Mouse (Mus musculus): ENCODE results near the gene Nol10. TPM values are rescaled to one million over a fixed set of nuclear protein-coding genes. Genes with fewer than 3 reads are reported as not detected.

Nol10 gene
- polyA plus RNA-seq, 1 experiment, result 13.2 TPM

- no peak overlapping the region for H3K4me2 ChIP-seq (ENCODE audit: low read depth)
- H3K27me3 ChIP-seq (ENCODE audit: control insufficient read depth, insufficient read depth, insufficient read length), result no peaks in the 10 kb centered on the region
- H3ac ChIP-seq (ENCODE audit: control insufficient read depth, insufficient read length), result no peak overlapping the region
- TF ChIP-seq POLR2A (IDR thresholded peaks at IDR 0.05; ENCODE audit: insufficient read length, low read depth) (no peak), POLR2AphosphoS2 (IDR thresholded peaks at IDR 0.05; ENCODE audit: insufficient read length, low read depth) (no peak), MYOG (IDR thresholded peaks at IDR 0.05; ENCODE audit: control insufficient read depth in 1 of 3, insufficient read depth in 1 of 3, insufficient read length in 2 of 3, low read depth in 2 of 3) (no peak), CEBPB (IDR thresholded peaks at IDR 0.05; ENCODE audit: insufficient read depth, poor library complexity, severe bottlenecking) (no peak), TCF12 (IDR thresholded peaks at IDR 0.05; ENCODE audit: insufficient read depth, poor library complexity, severe bottlenecking) (no peak), TCF3 (IDR thresholded peaks at IDR 0.05; ENCODE audit: insufficient read length, low read depth) (no peak), E2F4 (IDR thresholded peaks at IDR 0.05; ENCODE audit: insufficient read depth) (no peak)
- no peaks in the 10 kb centered on the region for H3K79me2 ChIP-seq (ENCODE audit: control insufficient read depth, insufficient read depth)
- no peak overlapping the region for H3K4me3 ChIP-seq
- H3K36me3 ChIP-seq (ENCODE audit: control insufficient read depth, insufficient read depth), result peaks cover 19% of the 10 kb centered on the region
Measured at GRCm38 (mm10) chr12:17382759-17383158, 34.5 kb downstream of the Nol10 start.

GRCm38 (mm10) chr12:17386896-17387295 lies 38.6 kb downstream of the Nol10 start:
- TF ChIP-seq SRF (IDR thresholded peaks at IDR 0.05; ENCODE audit: control insufficient read depth, insufficient read length, low read depth) (no peak), USF1 (IDR thresholded peaks at IDR 0.05; ENCODE audit: low read depth) (no peak)
- H3ac ChIP-seq (ENCODE audit: control insufficient read depth, insufficient read length), result no peak overlapping the region
- no peaks in the 10 kb centered on the region for H3K27me3 ChIP-seq (ENCODE audit: control insufficient read depth, insufficient read depth, insufficient read length)
- H3K36me3 ChIP-seq (ENCODE audit: control insufficient read depth, insufficient read depth), result peaks cover 3% of the 10 kb centered on the region
- no peak overlapping the region for H3K4me2 ChIP-seq (ENCODE audit: low read depth)
- no peaks in the 10 kb centered on the region for H3K79me2 ChIP-seq (ENCODE audit: control insufficient read depth, insufficient read depth)
- no peak overlapping the region for H3K4me3 ChIP-seq

DNA sequence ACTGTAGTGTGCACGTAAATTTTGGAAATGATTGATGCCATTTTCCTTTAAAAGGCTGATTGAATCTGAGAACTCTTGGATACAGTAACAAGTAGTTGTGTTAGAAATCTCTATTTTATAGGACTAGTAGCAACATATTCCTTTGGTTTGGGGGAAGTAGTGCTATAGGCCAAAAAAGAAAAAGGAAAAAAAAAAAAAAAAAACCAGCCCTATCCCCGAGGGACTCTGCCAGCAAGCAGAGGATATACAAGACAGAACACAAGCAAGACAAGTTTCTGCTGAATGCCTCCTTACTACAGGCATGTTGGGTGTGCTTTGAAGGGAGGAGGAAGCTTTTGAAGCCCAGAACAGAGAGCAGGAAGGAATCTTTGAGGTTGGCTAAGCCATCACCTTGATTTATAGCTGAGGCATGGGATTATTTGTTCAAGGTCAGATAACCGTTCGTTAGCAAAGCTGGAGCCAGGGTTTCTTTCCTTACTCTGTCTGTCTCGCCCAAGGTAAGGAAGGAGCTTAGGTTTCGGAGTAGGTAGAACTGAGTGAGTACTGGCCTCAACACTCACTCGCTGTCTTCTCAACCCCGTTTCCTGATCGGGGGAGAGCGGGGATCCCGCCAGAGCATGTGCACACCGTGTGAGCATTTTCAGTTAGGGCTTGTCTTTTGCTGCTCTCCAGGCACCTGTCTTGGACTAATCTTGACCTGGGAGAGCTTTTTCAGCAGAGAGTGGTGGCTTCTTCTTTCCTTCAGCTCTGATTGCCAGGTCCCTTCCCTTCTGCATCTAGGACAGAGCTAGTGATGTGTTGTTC lies 39.3 kb downstream of the Nol10 start:
- no peak overlapping the region for H3ac ChIP-seq (ENCODE audit: control insufficient read depth, insufficient read length)
- TF ChIP-seq POLR2A (IDR thresholded peaks at IDR 0.05; ENCODE audit: insufficient read length, low read depth), result no peak
- no peak for TF ChIP-seq USF1 (IDR thresholded peaks at IDR 0.05; ENCODE audit: low read depth)
- no peak for TF ChIP-seq REST (IDR thresholded peaks at IDR 0.05; ENCODE audit: insufficient read depth, insufficient read length)
- no peak for TF ChIP-seq E2F4 (IDR thresholded peaks at IDR 0.05; ENCODE audit: insufficient read depth)
- TF ChIP-seq MAX (IDR thresholded peaks at IDR 0.05; ENCODE audit: low read depth), result no peak
- no peak for TF ChIP-seq POLR2AphosphoS2 (IDR thresholded peaks at IDR 0.05; ENCODE audit: insufficient read length, low read depth)
- TF ChIP-seq TCF12 (IDR thresholded peaks at IDR 0.05; ENCODE audit: insufficient read depth, poor library complexity, severe bottlenecking), result no peak
- TF ChIP-seq SRF (IDR thresholded peaks at IDR 0.05; ENCODE audit: control insufficient read depth, insufficient read length, low read depth), result no peak
- TF ChIP-seq CEBPB (IDR thresholded peaks at IDR 0.05; ENCODE audit: insufficient read depth, poor library complexity, severe bottlenecking), result no peak
- no peak for TF ChIP-seq MYOD1 (IDR thresholded peaks at IDR 0.05; ENCODE audit: control insufficient read depth in 1 of 3, insufficient read length in 2 of 3, low read depth in 2 of 3)
- TF ChIP-seq TCF3 (IDR thresholded peaks at IDR 0.05; ENCODE audit: insufficient read length, low read depth), result no peak
- TF ChIP-seq MYOG (IDR thresholded peaks at IDR 0.05; ENCODE audit: control insufficient read depth in 1 of 3, insufficient read depth in 1 of 3, insufficient read length in 2 of 3, low read depth in 2 of 3), result no peak
- H3K36me3 ChIP-seq (ENCODE audit: control insufficient read depth, insufficient read depth), result peaks cover 6% of the 10 kb centered on the region
- no peak overlapping the region for H3K4me3 ChIP-seq
- no peak overlapping the region for H3K4me2 ChIP-seq (ENCODE audit: low read depth)
- no peaks in the 10 kb centered on the region for H3K79me2 ChIP-seq (ENCODE audit: control insufficient read depth, insufficient read depth)
- H3K27me3 ChIP-seq (ENCODE audit: control insufficient read depth, insufficient read depth, insufficient read length), result no peaks in the 10 kb centered on the region

DNA sequence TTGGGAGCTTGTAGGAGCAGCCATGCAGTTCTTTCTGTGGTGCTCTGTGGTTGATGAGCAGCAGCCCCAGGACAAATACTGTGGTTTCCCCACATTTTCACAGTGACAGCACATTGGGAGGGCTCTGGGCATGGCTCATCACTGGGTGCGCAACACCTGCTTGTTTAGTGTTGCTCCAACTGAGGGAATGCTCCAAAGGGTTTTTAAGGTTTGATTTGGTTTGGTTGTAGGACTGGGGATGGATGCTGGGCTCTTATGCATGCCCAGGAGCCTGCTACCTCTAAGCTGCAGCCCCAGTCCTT lies 39.8 kb downstream of the Nol10 start:
- TF ChIP-seq TCF3 (IDR thresholded peaks at IDR 0.05; ENCODE audit: insufficient read length, low read depth) (no peak), TCF12 (IDR thresholded peaks at IDR 0.05; ENCODE audit: insufficient read depth, poor library complexity, severe bottlenecking) (no peak), USF1 (IDR thresholded peaks at IDR 0.05; ENCODE audit: low read depth) (no peak), POLR2AphosphoS2 (IDR thresholded peaks at IDR 0.05; ENCODE audit: insufficient read length, low read depth) (no peak), MYOG (IDR thresholded peaks at IDR 0.05; ENCODE audit: control insufficient read depth in 1 of 3, insufficient read depth in 1 of 3, insufficient read length in 2 of 3, low read depth in 2 of 3) (no peak), MYOD1 (IDR thresholded peaks at IDR 0.05; ENCODE audit: control insufficient read depth in 1 of 3, insufficient read length in 2 of 3, low read depth in 2 of 3) (no peak), SRF (IDR thresholded peaks at IDR 0.05; ENCODE audit: control insufficient read depth, insufficient read length, low read depth) (no peak), POLR2A (IDR thresholded peaks at IDR 0.05; ENCODE audit: insufficient read length, low read depth) (no peak), REST (IDR thresholded peaks at IDR 0.05; ENCODE audit: insufficient read depth, insufficient read length) (no peak), E2F4 (IDR thresholded peaks at IDR 0.05; ENCODE audit: insufficient read depth) (no peak)
- peaks cover 12% of the 10 kb centered on the region for H3K36me3 ChIP-seq (ENCODE audit: control insufficient read depth, insufficient read depth)

DNA sequence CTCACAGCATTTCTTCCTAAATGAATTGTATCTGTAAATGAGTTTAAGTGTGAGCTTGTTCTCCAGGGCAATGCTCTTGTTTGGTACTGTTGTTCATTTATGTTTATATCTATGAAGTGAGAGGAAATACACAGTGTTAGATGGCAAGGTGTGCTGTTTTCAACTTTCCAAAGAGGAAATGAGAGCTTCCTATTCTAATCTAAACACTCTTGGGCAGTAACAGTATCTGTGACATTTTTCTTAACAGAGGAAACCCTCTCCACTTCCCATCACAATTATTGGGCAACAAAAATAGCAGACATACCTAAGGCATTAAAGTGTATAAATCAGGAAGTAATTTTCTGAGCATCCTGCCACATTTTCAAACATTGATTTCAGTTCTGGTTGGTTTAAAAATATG lies 41.8 kb downstream of the Nol10 start:
- no peak overlapping the region for H3ac ChIP-seq (ENCODE audit: control insufficient read depth, insufficient read length)
- no peaks in the 10 kb centered on the region for H3K27me3 ChIP-seq (ENCODE audit: control insufficient read depth, insufficient read depth, insufficient read length)
- no peak overlapping the region for H3K4me3 ChIP-seq
- no peaks in the 10 kb centered on the region for H3K79me2 ChIP-seq (ENCODE audit: control insufficient read depth, insufficient read depth)
- H3K4me2 ChIP-seq (ENCODE audit: low read depth), result no peak overlapping the region
- no peak for TF ChIP-seq MAX (IDR thresholded peaks at IDR 0.05; ENCODE audit: low read depth)
- TF ChIP-seq MYOD1 (IDR thresholded peaks at IDR 0.05; ENCODE audit: control insufficient read depth in 1 of 3, insufficient read length in 2 of 3, low read depth in 2 of 3), result no peak
- TF ChIP-seq CEBPB (IDR thresholded peaks at IDR 0.05; ENCODE audit: insufficient read depth, poor library complexity, severe bottlenecking), result no peak
- TF ChIP-seq TCF12 (IDR thresholded peaks at IDR 0.05; ENCODE audit: insufficient read depth, poor library complexity, severe bottlenecking), result no peak
- no peak for TF ChIP-seq TCF3 (IDR thresholded peaks at IDR 0.05; ENCODE audit: insufficient read length, low read depth)
- no peak for TF ChIP-seq POLR2A (IDR thresholded peaks at IDR 0.05; ENCODE audit: insufficient read length, low read depth)
- TF ChIP-seq E2F4 (IDR thresholded peaks at IDR 0.05; ENCODE audit: insufficient read depth), result no peak
- TF ChIP-seq SRF (IDR thresholded peaks at IDR 0.05; ENCODE audit: control insufficient read depth, insufficient read length, low read depth), result no peak
- TF ChIP-seq USF1 (IDR thresholded peaks at IDR 0.05; ENCODE audit: low read depth), result no peak
- TF ChIP-seq MYOG (IDR thresholded peaks at IDR 0.05; ENCODE audit: control insufficient read depth in 1 of 3, insufficient read depth in 1 of 3, insufficient read length in 2 of 3, low read depth in 2 of 3), result no peak
- no peak for TF ChIP-seq REST (IDR thresholded peaks at IDR 0.05; ENCODE audit: insufficient read depth, insufficient read length)
- TF ChIP-seq POLR2AphosphoS2 (IDR thresholded peaks at IDR 0.05; ENCODE audit: insufficient read length, low read depth), result no peak
- peaks cover 12% of the 10 kb centered on the region for H3K36me3 ChIP-seq (ENCODE audit: control insufficient read depth, insufficient read depth)

More for the DNA sequence above, 39.8 kb downstream of the Nol10 start:
- Histone ChIP-seq H3ac (ENCODE audit: control insufficient read depth, insufficient read length) (no peak overlapping the region), H3K4me2 (ENCODE audit: low read depth) (no peak overlapping the region), H3K27me3 (ENCODE audit: control insufficient read depth, insufficient read depth, insufficient read length) (no peaks in the 10 kb centered on the region), H3K79me2 (ENCODE audit: control insufficient read depth, insufficient read depth) (no peaks in the 10 kb centered on the region), H3K4me3 (no peak overlapping the region)
